Mouse (Mus musculus) thymus, adult 2 months (tissue): ENCODE results near the gene Gm960. TPM values are rescaled to one million over a fixed set of nuclear protein-coding genes. Genes with fewer than 3 reads are reported as not detected.

Experiments used
- DNase-seq: peaks from one replicate; pipeline ENCODE4 v3.0.0; 2021
- H3K27ac ChIP-seq: fragments of 200-500 bp; 2 replicates; pipeline ENCODE4 v1.5.1; 2012; ENCODE audit warnings: low read length, control low read depth; ENCODE audit not compliant: control insufficient read depth, insufficient read depth
- H3K27me3 ChIP-seq: fragments of 200-500 bp; 2 replicates; pipeline ENCODE4 v1.6.1; 2012; ENCODE audit warnings: mild to moderate bottlenecking, low read length, moderate library complexity, mixed read lengths; ENCODE audit not compliant: control insufficient read depth, insufficient read depth
- H3K36me3 ChIP-seq: fragments of 200-500 bp; 2 replicates; pipeline ENCODE4 v1.6.1; 2012; ENCODE audit warnings: mild to moderate bottlenecking, low read length, moderate library complexity; ENCODE audit not compliant: control insufficient read depth, insufficient read depth
- H3K4me1 ChIP-seq: fragments of 200-500 bp; replicated peaks from 2 replicates; pipeline ENCODE4 v1.6.1; 2012; ENCODE audit warnings: low read length; ENCODE audit not compliant: control insufficient read depth, insufficient read depth
- H3K4me3 ChIP-seq: fragments of 200-500 bp; 2 replicates; pipeline ENCODE4 v1.5.1; 2012; ENCODE audit warnings: mild to moderate bottlenecking, low read length, control low read depth, moderate library complexity; ENCODE audit not compliant: control insufficient read depth, insufficient read depth
- CTCF ChIP-seq: fragments of 200-500 bp; IDR thresholded peaks from 2 replicates; pipeline ENCODE4 v1.5.1; 2012; ENCODE audit warnings: mild to moderate bottlenecking, control low read depth, low read length, moderate library complexity, borderline replicate concordance; ENCODE audit not compliant: control insufficient read depth, poor library complexity, insufficient read depth; ENCODE audit errors: extremely low read depth
- POLR2A ChIP-seq: fragments of 200-500 bp; IDR thresholded peaks from 2 replicates; pipeline ENCODE4 v1.6.1; 2012; ENCODE audit warnings: mild to moderate bottlenecking, low read length, control low read depth, moderate library complexity; ENCODE audit not compliant: control insufficient read depth, poor library complexity, insufficient read depth; ENCODE audit errors: extremely low read depth
- WGBS: fragments of 180-500 bp; shearing (Covaris S2); methylation state at CpG from one replicate; pipeline ENCODE4 v1.1.7; 2018; 5-methylcytosine and 5-hydroxymethylcytosine counted together
- polyA plus RNA-seq: library from polyadenylated mRNA; depleted of rRNA; stranded (reverse); fragments of >200 nt; gene quantifications from 2 replicates; pipeline ENCODE4 v1.2.3, GENCODE M21; 2012

Gene Gm960
- polyA plus RNA-seq, 1 experiment, result 0.04 TPM

DNA sequence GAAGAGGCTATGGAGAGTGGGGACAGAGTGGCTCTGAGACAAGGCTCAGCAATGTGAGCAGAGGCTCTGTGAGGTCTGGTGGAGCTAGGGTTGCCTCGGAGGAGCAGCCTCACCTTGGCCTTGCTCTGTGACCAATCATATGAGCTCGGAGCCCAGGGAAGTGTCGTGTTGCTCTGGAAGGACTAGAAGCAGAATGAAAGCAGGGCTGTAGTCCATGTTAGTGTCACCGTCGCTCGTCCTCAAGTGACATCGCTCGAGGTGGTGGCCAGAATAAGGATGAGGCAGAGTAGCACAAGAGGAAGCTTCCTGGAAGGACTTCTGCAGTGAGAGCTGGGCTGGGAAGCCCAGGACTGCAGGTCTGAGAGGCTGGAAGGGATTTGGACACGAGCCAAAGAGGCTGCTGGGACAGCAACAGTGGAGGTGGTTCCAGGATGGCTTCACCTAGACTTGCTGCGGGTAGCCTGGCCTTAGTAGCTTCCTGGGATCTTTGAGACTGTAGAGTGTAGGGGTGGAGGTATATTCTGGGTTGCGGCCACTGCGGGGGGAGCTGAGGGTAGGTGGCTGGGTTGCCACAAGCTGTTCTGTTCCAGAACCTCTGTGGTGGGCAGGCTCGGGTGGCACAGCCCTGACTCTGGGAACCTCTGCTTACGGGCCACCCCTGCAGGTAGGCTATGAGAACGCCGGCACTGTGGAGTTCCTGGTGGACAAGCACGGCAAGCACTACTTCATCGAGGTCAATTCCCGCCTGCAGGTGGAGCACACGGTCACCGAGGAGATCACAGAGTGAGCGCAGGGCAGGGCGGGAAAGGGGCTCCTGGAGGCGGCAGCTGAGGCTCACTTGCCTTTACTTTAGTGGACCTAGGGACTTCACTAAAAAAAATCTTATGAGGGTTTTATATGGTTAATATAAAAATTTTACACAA, 94.4 kb downstream of the Gm960 start:
- peak; percentile 53 for DNase-seq
- no peak for TF ChIP-seq POLR2A
- peak; percentile 38; the same call in 1 of the 2 replicates for TF ChIP-seq CTCF
- 40% methylated on average over 24 of the region's 24 CpGs for WGBS
- H3K27me3 ChIP-seq, result no peaks in the 10 kb centered on the region
- no peaks in the 10 kb centered on the region for H3K36me3 ChIP-seq
- no peak overlapping the region for H3K27ac ChIP-seq
- H3K4me1 ChIP-seq, result no peaks in the 10 kb centered on the region
- H3K4me3 ChIP-seq, result no peak overlapping the region

DNA sequence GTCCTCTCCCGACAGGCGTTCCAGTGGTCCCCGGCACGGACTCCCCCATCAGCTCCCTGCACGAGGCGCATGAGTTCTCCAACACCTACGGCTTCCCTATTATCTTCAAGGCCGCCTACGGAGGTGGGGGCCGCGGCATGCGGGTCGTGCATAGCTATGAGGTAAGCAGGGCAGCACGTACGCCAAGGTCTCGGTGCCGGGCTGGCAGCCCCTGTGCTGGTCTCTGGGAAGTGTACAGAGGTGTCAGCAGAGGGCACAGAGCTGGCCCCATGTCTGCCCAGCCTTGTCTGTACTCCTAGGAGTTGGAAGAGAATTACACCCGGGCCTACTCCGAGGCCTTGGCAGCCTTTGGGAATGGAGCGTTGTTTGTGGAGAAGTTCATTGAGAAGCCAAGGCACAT, 96.0 kb downstream of the Gm960 start:
- Histone ChIP-seq H3K27me3 (no peaks in the 10 kb centered on the region), H3K27ac (no peak overlapping the region), H3K36me3 (no peaks in the 10 kb centered on the region), H3K4me1 (no peaks in the 10 kb centered on the region), H3K4me3 (no peak overlapping the region)
- 96% methylated on average over 20 of the region's 20 CpGs for WGBS
- TF ChIP-seq POLR2A, result no peak
- TF ChIP-seq CTCF, result no peak
- no peak for DNase-seq

DNA sequence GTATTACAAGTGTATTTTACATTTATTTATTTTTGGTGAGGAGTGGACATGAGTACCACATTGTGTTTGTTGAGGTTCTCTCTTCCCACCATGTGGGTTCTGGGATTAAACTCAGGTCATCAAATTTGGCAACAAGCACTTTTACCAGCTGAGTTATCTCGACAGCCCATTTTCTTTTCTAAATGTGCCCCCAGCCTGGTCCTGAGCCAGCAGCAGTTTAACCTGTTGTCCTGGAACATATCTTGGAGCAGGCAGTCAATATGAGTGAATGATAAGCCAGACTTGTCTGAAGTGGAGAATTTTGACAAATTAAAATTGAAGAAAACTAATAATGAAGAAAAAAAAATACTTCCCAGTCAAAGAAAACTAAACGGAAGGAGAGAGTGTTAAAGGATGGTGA, 102.4 kb downstream of the Gm960 start:
- H3K27ac ChIP-seq, result no peak overlapping the region
- H3K4me1 ChIP-seq, result no peaks in the 10 kb centered on the region
- no peak for TF ChIP-seq POLR2A
- no peak for TF ChIP-seq CTCF
- no peak overlapping the region for H3K4me3 ChIP-seq
- no peaks in the 10 kb centered on the region for H3K36me3 ChIP-seq
- H3K27me3 ChIP-seq, result no peaks in the 10 kb centered on the region
- DNase-seq, result no peak
- 83% methylated on average over 2 of the region's 2 CpGs for WGBS

DNA sequence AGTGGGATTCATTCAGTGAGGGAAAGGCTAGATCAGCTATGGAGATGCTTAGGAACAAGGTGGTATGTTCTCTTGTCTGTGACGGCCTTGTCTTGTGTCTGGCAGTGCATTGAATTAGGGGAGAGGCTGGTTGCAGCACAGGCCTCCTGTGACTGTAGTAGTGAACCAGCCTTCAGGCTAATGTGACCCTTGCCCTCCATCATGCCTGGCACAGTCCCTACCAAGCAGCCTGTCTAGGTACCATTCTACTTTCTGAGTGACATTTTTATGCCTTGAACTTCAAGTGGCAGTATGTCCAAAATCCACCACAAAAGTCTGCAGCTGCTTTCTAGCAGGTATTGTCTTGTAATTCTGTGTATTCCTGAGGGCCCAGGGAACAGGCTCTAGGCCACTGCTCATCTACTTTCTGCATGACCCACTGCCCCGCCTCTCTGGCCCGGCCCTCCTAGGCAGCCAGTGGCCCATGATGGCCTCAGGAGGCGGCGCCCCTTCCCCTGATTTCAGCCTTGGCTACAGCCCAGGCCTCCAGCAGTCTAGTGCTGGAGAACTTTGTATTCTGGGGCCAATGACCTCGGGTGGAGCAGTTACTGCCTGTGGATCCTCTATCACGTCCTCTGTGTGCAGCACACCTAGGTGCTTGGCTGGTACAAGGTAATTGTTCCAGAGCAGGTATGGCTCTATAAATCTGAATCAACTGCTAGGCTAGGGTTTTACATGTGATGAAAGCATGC, 104.5 kb downstream of the Gm960 start:
- TF ChIP-seq POLR2A, result no peak
- TF ChIP-seq CTCF, result no peak
- no peak overlapping the region for H3K27ac ChIP-seq
- H3K36me3 ChIP-seq, result no peaks in the 10 kb centered on the region
- no peak for DNase-seq
- 81% methylated on average over 7 of the region's 7 CpGs for whole genome bisulfite sequencing
- no peak overlapping the region for H3K4me3 ChIP-seq
- no peaks in the 10 kb centered on the region for H3K27me3 ChIP-seq
- H3K4me1 ChIP-seq, result peaks cover 4% of the 10 kb centered on the region

DNA sequence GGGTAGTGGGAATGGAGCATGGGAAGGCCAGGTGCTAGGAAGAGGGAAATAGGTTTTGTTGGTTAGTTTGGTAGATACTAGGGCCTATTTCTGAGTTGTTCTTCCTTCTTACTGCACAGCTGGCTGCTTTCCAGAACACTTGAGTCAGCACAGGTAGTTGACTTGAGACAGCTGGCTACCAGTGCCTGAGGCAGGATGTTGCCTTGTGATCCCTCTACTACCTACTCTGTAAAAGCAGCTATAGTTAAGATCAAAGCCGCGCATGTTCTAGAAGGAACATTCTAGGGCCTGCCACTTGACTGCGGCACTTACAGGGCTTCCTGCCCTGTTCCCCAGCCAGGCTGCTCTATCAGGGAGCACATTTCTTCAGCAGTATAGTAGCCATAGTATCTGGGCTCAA, 108.4 kb downstream of the Gm960 start:
- TF ChIP-seq POLR2A, result no peak
- no peak for TF ChIP-seq CTCF
- no peaks in the 10 kb centered on the region for H3K27me3 ChIP-seq
- no peak overlapping the region for H3K4me3 ChIP-seq
- H3K36me3 ChIP-seq, result no peaks in the 10 kb centered on the region
- peaks cover 4% of the 10 kb centered on the region for H3K4me1 ChIP-seq
- 4% methylated on average over 3 of the region's 3 CpGs for WGBS
- H3K27ac ChIP-seq, result no peak overlapping the region
- DNase-seq, result peak; percentile 30

DNA sequence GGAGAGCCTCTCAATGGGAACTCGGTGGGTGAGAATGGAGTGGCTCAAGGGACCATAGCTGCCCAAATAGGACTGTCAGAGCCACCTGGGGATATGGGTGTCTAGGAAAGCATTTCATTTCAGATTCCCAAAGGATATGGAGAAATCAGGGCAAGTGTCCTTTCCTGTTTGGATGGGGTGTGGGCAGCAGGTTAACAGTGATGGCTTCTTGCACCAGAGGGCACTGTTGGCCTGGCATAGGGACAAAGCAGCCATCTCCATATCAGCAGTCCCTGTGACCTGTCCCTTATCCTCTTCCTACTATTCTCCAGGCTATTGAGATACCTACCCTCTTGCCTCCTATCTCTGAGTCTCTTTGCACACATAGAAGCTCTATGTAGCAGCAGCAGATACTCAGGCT, 109.4 kb downstream of the Gm960 start:
- Histone ChIP-seq H3K4me3 (no peak overlapping the region), H3K27me3 (no peaks in the 10 kb centered on the region), H3K36me3 (no peaks in the 10 kb centered on the region), H3K4me1 (peaks cover 4% of the 10 kb centered on the region), H3K27ac (no peak overlapping the region)
- TF ChIP-seq POLR2A (no peak), CTCF (no peak)
- no peak for DNase-seq
- 90% methylated on average over 1 of the region's 1 CpGs for WGBS

DNA sequence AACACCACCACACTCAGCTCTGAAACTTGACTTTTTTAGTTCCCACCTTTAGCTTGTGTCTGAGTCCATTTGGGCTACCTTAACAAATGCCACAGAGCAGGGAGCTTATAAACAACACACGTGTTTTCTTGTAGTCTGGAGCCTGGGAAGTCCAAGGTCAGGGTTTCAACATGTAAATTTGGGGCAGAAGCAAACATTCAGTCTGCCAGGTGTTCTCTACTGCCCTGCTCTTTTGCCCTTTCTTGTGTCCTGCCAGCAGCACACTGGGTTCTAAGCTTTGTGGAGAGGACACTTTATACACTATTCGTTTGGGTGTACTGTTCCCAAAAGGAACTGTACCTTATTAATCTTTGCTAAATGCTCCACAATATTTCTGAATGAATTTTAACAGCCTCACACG, 110.0 kb downstream of the Gm960 start:
- no peak overlapping the region for H3K27ac ChIP-seq
- H3K4me3 ChIP-seq, result no peak overlapping the region
- DNase-seq, result no peak
- H3K27me3 ChIP-seq, result no peaks in the 10 kb centered on the region
- no peaks in the 10 kb centered on the region for H3K36me3 ChIP-seq
- 84% methylated on average over 3 of the region's 3 CpGs for WGBS
- TF ChIP-seq CTCF (no peak), POLR2A (no peak)
- H3K4me1 ChIP-seq, result peaks cover 4% of the 10 kb centered on the region
